Mouse (Mus musculus) left cerebral cortex, postnatal 4 days (tissue): Measurements from ENCODE around the gene Corin. TPM values are rescaled to one million over a fixed set of nuclear protein-coding genes. Genes with fewer than 3 reads are reported as not detected.

Experiments used
- DNase-seq: peaks from one replicate; pipeline ENCODE4 v3.0.0-alpha.2; 2022
- intact Hi-C: fragments of 180-260 bp; cut with DNase I; formaldehyde crosslinking; loops from one replicate; pipeline ENCODE4 v1.15.1; 2025
- total RNA-seq, 2 experiments: library from RNA; stranded (reverse); gene quantifications; 2 replicates each; pipeline ENCODE4 v1.2.3; 2021

Gene Corin
- total RNA-seq, 2 experiments from 2014 or later: 0.18 to 0.26 TPM

GRCm38 (mm10) chr5:72443946-72444345 lies 60.3 kb downstream of the Corin start:
- peak; percentile 15 for DNase-seq
- intact Hi-C loops: no loop called here

DNA sequence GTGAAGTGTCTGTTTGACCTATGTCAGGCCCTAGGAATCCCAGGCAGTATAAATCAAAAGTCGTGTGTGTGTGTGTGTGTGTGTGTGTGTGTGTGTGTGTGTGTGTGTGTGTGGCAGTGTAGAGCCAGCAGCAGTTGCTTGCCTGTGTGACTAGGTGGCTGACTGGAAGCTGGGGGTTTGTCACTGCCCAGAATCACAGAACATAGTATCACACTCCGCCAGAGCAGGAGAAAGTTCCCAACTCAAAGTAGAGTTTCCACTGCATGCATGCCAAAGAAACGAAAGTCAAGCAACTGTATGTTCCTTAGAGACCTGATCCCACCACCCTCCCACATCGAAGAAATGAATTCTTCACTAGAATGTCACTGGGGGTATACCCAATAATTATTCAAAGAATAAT lies 61.3 kb downstream of the Corin start:
- DNase-seq: no peak
- intact Hi-C loops: no loop called here

DNA sequence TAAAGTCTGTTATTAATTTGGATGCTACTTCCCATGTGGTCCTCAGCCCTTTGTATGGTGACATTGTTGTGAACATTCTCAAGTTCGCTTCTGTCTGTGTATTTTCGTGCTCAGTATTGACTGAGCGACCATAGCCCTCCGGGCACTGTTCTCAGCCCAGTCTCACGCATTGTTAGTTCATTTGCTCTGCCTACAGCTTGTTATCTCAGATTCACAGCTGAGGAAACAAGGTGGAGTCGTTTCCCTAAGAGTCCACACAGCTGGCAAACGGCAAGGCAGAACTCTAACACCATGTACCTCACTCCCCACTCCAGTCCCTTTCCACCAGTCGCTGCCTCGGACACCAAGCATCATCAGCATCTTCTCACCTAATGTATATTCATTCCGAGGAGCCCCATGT lies 63.1 kb downstream of the Corin start:
- intact Hi-C loops: no loop called here
- no peak for DNase-seq

DNA sequence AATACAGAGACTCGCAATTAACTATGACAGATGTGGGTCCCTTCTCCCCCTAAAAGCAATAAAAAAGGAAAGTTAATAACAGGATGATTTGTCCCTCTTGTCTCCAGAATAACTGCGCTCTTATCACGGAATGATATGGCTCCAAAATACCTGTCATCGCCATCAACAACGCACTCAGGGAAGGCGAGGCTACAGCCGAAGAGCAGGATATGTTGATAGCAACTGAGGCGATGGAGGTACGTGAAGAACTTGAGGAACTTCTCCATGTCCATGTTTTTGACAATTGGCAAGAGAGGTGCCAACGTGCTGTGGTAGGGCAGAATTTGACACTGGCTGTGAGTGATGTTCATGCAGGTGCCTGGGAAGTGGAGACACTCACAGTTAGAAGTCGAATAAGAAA lies 69.2 kb downstream of the Corin start:
- intact Hi-C loops: no loop called here
- no peak for DNase-seq

DNA sequence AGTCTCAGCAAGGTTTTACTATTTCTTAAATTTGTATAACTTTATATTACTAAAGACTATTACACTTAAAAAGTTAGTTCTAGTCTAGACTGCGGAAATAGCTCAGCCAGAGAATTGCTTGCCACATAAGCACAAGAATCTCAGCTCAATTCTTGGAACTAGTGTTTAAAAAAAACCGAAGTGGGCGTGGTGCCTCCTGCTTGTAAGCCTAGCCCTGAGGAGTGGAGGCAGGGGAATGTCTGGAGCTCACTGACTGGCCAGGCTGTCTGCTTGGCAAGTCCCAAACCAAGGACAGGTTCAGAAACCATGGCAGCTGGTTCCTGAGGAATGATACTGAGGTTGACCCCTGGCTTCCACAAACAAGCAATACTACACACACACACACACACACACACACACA lies 72.4 kb downstream of the Corin start:
- DNase-seq: no peak
- intact Hi-C loops: no loop called here

- DNase-seq: no peak
- intact Hi-C loops: no loop called here
Observed at GRCm38 (mm10) chr5:72427556-72427955, 76.7 kb downstream of the Corin start.

- no peak for DNase-seq
- intact Hi-C loops: no loop called here
Observed at GRCm38 (mm10) chr5:72425342-72426010, 78.8 kb downstream of the Corin start.

- intact Hi-C loops: no loop called here
- no peak for DNase-seq
Observed at GRCm38 (mm10) chr5:72411874-72412329, 92.4 kb downstream of the Corin start.

DNA sequence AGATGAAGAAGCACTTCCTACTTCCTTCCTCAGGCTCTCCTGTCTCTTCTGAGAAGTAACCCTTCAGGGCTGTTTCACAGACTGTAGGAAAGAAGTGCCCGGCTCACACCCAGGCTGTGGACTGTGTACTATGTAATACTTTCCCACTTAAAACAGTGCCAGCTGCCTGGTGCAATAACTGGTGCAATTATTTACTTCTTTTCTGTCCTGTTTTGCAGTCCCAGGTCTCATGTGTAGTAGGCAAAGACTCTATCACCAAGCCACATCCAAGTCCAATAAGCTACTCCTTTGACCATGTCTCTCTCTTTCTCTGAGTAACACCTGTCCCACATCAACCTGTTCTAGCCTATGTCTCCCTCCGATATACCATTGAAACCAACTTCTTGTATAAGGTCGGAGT lies 93.4 kb downstream of the Corin start:
- DNase-seq: no peak
- intact Hi-C loops: no loop called here

DNA sequence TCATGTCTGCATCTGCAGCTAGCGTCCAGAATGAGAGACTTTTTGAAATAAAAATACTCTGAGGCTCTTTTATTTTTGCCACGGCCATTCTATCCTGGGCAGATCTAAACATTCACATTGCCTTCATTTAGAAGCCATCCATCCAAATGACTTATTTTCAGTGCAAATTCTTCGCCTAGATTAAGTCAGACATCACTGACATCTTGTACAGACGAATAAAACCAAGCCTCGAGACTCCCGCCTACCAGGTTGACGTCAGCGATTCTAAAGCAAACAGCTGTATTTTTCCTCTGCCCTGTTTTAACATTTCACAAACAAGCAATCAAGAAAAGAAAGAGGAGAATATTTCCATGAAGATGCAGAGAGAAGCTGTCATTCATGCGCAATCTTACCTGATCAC lies 100.9 kb downstream of the Corin start:
- no peak for DNase-seq

DNA sequence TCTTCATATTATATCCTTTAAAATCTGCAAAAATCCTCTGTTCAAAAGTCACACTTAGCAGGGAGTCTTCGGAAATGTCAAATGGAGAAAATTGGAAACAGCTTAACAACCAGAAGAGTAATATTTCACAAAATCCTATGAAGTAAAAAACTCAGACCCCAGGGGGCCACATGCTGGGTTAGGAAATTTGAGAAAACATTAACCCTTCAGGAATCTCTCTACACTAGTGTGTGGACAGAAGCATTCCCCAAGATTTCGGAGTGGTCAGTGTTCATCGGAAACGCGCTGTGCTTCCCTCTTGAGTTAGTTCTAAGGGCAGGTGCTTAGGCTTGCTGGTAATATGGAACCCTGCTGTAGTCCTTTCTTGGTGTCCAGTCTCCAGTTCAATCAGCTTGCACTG lies 101.4 kb downstream of the Corin start:
- intact Hi-C loops: no loop called here
- DNase-seq: no peak

More for the DNA sequence above, 100.9 kb downstream of the Corin start:
- intact Hi-C loops: no loop called here

DNA sequence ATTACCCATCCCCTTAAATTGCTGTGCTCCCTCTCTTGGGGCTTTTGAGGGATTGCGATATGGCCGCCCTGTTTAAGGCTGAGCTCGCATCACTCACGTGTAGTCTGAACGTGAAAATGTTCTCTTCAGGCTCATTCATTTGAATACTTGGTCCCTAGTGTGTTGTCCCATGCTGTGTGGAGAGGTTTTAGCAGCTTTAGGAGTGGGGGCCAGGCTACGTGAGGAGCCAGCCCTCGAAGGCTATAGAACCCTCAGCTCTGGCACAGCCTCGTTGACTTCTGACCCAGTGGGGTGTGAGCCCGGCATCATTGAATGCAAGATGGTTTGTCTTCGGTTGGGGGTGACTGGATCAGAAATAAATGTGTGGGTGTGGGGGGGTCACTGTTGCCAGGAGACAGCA lies 102.5 kb downstream of the Corin start:
- intact Hi-C loops: no loop called here
- DNase-seq: peak; percentile 10

- intact Hi-C loops: no loop called here
- DNase-seq: no peak
Observed at GRCm38 (mm10) chr5:72401251-72401650, 103.0 kb downstream of the Corin start.

DNA sequence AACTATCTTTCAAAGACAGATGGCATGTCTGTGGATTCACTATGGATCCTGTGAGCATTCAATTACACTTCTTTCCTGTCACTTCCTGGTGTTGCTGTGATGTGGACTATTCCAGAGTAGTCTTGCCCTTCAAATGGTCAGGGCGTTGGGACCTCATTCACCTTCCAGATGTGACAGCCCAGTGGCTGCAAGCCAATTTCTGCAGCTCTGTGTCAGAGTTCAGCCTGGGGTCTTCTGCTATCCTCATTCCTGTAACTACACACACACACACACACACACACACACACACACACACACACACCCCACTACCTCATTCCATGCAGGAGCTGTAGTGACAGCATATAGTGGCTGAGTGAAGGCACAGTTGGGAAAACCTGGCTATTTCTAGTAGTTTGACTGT lies 122.1 kb downstream of the Corin start:
- intact Hi-C loops: no loop called here
- no peak for DNase-seq

DNA sequence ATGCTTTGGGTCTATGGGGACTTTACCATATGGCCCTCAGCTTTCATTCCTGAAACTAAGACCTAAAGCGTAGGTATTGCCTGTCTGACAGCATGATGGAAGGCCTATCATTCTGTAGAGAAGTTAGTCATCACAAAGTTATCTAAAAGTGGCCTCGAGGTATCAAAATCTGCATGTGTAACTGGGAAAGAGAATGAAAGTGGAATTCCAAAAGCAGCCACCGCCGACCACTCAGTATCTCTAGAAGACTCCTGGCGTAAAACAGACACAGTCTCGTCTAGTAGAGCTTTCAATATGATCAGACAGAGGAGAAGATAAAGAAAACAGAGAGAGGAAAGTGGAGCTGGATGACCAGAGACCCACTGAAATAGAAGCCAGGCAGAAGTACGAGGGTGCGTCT lies 123.7 kb downstream of the Corin start:
- no peak for DNase-seq
- intact Hi-C loops: no loop called here

GRCm38 (mm10) chr5:72368004-72368403 lies 136.3 kb downstream of the Corin start:
- no peak for DNase-seq
- intact Hi-C loops: no loop called here

DNA sequence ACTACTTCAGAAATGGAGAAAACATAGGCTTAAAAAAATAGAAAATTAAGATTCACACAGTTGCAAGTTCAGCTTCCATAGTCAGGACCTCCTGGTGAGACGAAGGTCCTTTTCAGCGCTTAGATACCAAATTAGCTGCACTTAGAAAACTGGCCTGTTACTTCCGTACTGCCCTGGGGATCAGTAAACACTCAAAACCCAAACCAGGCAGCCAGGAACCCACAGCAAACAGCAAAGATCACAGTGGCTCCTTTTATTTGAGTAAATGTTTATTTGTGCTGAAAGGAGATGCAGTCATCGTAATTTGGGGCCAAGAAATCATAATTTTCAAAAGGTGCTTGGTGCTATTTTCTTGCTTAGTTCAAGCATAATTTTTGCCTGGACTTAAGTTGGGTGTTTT lies 138.5 kb downstream of the Corin start:
- no peak for DNase-seq
- intact Hi-C loops: no loop called here

DNA sequence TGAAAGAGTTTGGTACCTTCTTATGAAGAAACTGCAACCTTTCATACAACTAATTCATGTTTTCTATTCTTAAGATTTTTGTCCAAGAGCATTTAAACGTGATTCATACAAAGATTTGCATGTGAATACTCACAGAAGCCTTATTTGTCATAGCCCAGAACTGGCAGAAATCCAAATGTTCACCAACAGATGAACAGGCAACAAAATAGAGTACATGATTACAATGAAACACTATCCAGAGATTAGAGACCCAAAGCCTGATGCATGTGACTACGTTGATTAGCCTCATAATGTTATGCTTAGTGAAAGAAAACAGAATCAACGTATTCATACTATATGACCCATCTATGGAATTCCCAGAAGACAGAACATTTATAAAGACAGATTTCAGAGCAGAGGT lies 140.4 kb downstream of the Corin start:
- intact Hi-C loops: no loop called here
- DNase-seq: no peak

GRCm38 (mm10) chr5:72353746-72354145 lies 150.5 kb downstream of the Corin start:
- no peak for DNase-seq
- intact Hi-C loops: loop anchor here (5.0 kb wide), 1 partner anchor 359 kb away; no protein-coding TSS in a partner anchor

GRCm38 (mm10) chr5:72350081-72350758 lies 154.1 kb downstream of the Corin start:
- intact Hi-C loops: loop anchor here (2.0 to 5.0 kb wide), 2 partner anchors 155 to 362 kb away; partner anchors contain the start of gene Corin
- DNase-seq: peak; percentile 24

GRCm38 (mm10) chr5:72348591-72348990 lies 155.7 kb downstream of the Corin start:
- no peak for DNase-seq
- intact Hi-C loops: no loop called here

- DNase-seq: no peak
- intact Hi-C loops: no loop called here
Observed at GRCm38 (mm10) chr5:72335873-72336272, 168.4 kb downstream of the Corin start.
